Mouse (Mus musculus): ENCODE measurements around the gene Cxcl3. TPM values are rescaled to one million over a fixed set of nuclear protein-coding genes. Genes with fewer than 3 reads are reported as not detected.
A peak's percentile ranks its signal among the peaks of the same experiment; 100 is the strongest.

The Cxcl3 gene
- not detected in 2 replicates for polyA plus RNA-seq (2015; fragmentation: Nextera tagmentation; extraction: Ambion mirVana)

GRCm38 (mm10) chr5:90785659-90786588, at the start of gene Cxcl3:
TSS of gene Cxcl3 (plus strand) at chr5:90786103.
- H3K27me3 ChIP-seq (ENCODE audit: control insufficient read depth, insufficient read depth, low read depth, low read length), result no peaks in the 10 kb centered on the region; the same call in 1 of the 2 replicates
- ATAC-seq (ENCODE audit: low read depth), result peak; percentile 71
- 18% methylated on average over 23 of the region's 26 CpGs for WGBS

GRCm38 (mm10) chr5:90742029-90742428, 43.9 kb upstream of the Cxcl3 start:
- Histone ChIP-seq H3K27me3 (ENCODE audit: control insufficient read depth, insufficient read depth, low read depth, low read length) (no peaks in the 10 kb centered on the region), H3K4me2 (ENCODE audit: low read depth, low read length) (no peak overlapping the region), H3K27ac (ENCODE audit: low read length) (no peak overlapping the region), H3K36me3 (ENCODE audit: control insufficient read depth, insufficient read depth, low read length) (no peaks in the 10 kb centered on the region), H3K4me3 (ENCODE audit: low read length) (no peak overlapping the region), H3K9ac (ENCODE audit: low read length) (no peak overlapping the region), H3K4me1 (replicated peaks; ENCODE audit: control insufficient read depth, insufficient read depth, low read length) (no peaks in the 10 kb centered on the region), H3K9me3 (ENCODE audit: control insufficient read depth, low read length) (no peaks in the 10 kb centered on the region)
- WGBS, result 52% methylated on average over 4 of the region's 4 CpGs
- ATAC-seq (ENCODE audit: low read depth), result no peak

More at GRCm38 (mm10) chr5:90785659-90786588, at the start of gene Cxcl3:
- Histone ChIP-seq H3K4me1 (replicated peaks; ENCODE audit: control insufficient read depth, insufficient read depth, low read length) (peaks cover 8% of the 10 kb centered on the region), H3K9me3 (ENCODE audit: control insufficient read depth, low read length) (no peaks in the 10 kb centered on the region), H3K4me2 (ENCODE audit: low read depth, low read length) (peak within 1 kb of the TSS; percentile 67), H3K9ac (ENCODE audit: low read length) (0 out of 2 replicates have a peak within 1 kb of the TSS, but pooled peaks have one; percentile 32), H3K36me3 (ENCODE audit: control insufficient read depth, insufficient read depth, low read length) (no peaks in the 10 kb centered on the region), H3K27ac (ENCODE audit: low read length) (no peak within 1 kb of the TSS), H3K4me3 (ENCODE audit: low read length) (peak within 1 kb of the TSS; percentile 39)

GRCm38 (mm10) chr5:90753934-90754333, 32.0 kb upstream of the Cxcl3 start:
- no peaks in the 10 kb centered on the region for H3K27me3 ChIP-seq (ENCODE audit: control insufficient read depth, insufficient read depth, low read depth, low read length)
- H3K36me3 ChIP-seq (ENCODE audit: control insufficient read depth, insufficient read depth, low read length), result no peaks in the 10 kb centered on the region
- no peak overlapping the region for H3K27ac ChIP-seq (ENCODE audit: low read length)
- ATAC-seq (ENCODE audit: low read depth), result no peak
- H3K4me2 ChIP-seq (ENCODE audit: low read depth, low read length), result no peak overlapping the region
- H3K4me3 ChIP-seq (ENCODE audit: low read length), result no peak overlapping the region
- H3K4me1 ChIP-seq (replicated peaks; ENCODE audit: control insufficient read depth, insufficient read depth, low read length), result peaks cover 8% of the 10 kb centered on the region
- 86% methylated on average over 1 of the region's 1 CpGs for WGBS
- no peak overlapping the region for H3K9ac ChIP-seq (ENCODE audit: low read length)
- H3K9me3 ChIP-seq (ENCODE audit: control insufficient read depth, low read length), result no peaks in the 10 kb centered on the region

- H3K4me1 ChIP-seq (replicated peaks; ENCODE audit: control insufficient read depth, insufficient read depth, low read length), result peaks cover 14% of the 10 kb centered on the region
- 37% methylated on average over 5 of the region's 5 CpGs for WGBS
- H3K9ac ChIP-seq (ENCODE audit: low read length), result no peak overlapping the region
- peak; percentile 68; the same call in 1 of the 2 replicates for ATAC-seq (ENCODE audit: low read depth)
- H3K4me3 ChIP-seq (ENCODE audit: low read length), result no peak overlapping the region
- no peaks in the 10 kb centered on the region for H3K36me3 ChIP-seq (ENCODE audit: control insufficient read depth, insufficient read depth, low read length)
- H3K27me3 ChIP-seq (ENCODE audit: control insufficient read depth, insufficient read depth, low read depth, low read length), result peaks cover 6% of the 10 kb centered on the region; the same call in 1 of the 2 replicates
- H3K27ac ChIP-seq (ENCODE audit: low read length), result no peak overlapping the region
- H3K9me3 ChIP-seq (ENCODE audit: control insufficient read depth, low read length), result no peaks in the 10 kb centered on the region
- H3K4me2 ChIP-seq (ENCODE audit: low read depth, low read length), result no peak overlapping the region
Measured at GRCm38 (mm10) chr5:90758020-90758605, 27.8 kb upstream of the Cxcl3 start.

- Histone ChIP-seq H3K36me3 (ENCODE audit: control insufficient read depth, insufficient read depth, low read length) (no peaks in the 10 kb centered on the region), H3K4me1 (replicated peaks; ENCODE audit: control insufficient read depth, insufficient read depth, low read length) (peaks cover 14% of the 10 kb centered on the region), H3K9me3 (ENCODE audit: control insufficient read depth, low read length) (no peaks in the 10 kb centered on the region), H3K4me3 (ENCODE audit: low read length) (peak within 1 kb of the TSS; percentile 21), H3K27ac (ENCODE audit: low read length) (no peak within 1 kb of the TSS), H3K27me3 (ENCODE audit: control insufficient read depth, insufficient read depth, low read depth, low read length) (peaks cover 6% of the 10 kb centered on the region; the same call in 1 of the 2 replicates), H3K9ac (ENCODE audit: low read length) (no peak within 1 kb of the TSS), H3K4me2 (ENCODE audit: low read depth, low read length) (peak within 1 kb of the TSS; percentile 32)
- WGBS, result 4% methylated on average over 32 of the region's 32 CpGs
- ATAC-seq (ENCODE audit: low read depth), result no peak
Measured at GRCm38 (mm10) chr5:90759077-90760065, 26.5 kb upstream of the Cxcl3 start, which contains the start of gene Cxcl5. TSS of gene Cxcl5 (plus strand) at chr5:90759360.

GRCm38 (mm10) chr5:90760303-90760702, 25.6 kb upstream of the Cxcl3 start:
- no peaks in the 10 kb centered on the region for H3K9me3 ChIP-seq (ENCODE audit: control insufficient read depth, low read length)
- WGBS, result 32% methylated on average over 4 of the region's 4 CpGs
- no peak overlapping the region for H3K27ac ChIP-seq (ENCODE audit: low read length)
- H3K4me2 ChIP-seq (ENCODE audit: low read depth, low read length), result no peak overlapping the region
- peaks cover 6% of the 10 kb centered on the region; the same call in 1 of the 2 replicates for H3K27me3 ChIP-seq (ENCODE audit: control insufficient read depth, insufficient read depth, low read depth, low read length)
- no peak overlapping the region for H3K9ac ChIP-seq (ENCODE audit: low read length)
- H3K36me3 ChIP-seq (ENCODE audit: control insufficient read depth, insufficient read depth, low read length), result no peaks in the 10 kb centered on the region
- H3K4me3 ChIP-seq (ENCODE audit: low read length), result no peak overlapping the region
- no peak for ATAC-seq (ENCODE audit: low read depth)
- peaks cover 14% of the 10 kb centered on the region for H3K4me1 ChIP-seq (replicated peaks; ENCODE audit: control insufficient read depth, insufficient read depth, low read length)

GRCm38 (mm10) chr5:90760844-90761243, 25.1 kb upstream of the Cxcl3 start:
- Histone ChIP-seq H3K36me3 (ENCODE audit: control insufficient read depth, insufficient read depth, low read length) (no peaks in the 10 kb centered on the region), H3K27me3 (ENCODE audit: control insufficient read depth, insufficient read depth, low read depth, low read length) (peaks cover 6% of the 10 kb centered on the region; the same call in 1 of the 2 replicates), H3K4me3 (ENCODE audit: low read length) (no peak overlapping the region), H3K4me1 (replicated peaks; ENCODE audit: control insufficient read depth, insufficient read depth, low read length) (peaks cover 16% of the 10 kb centered on the region), H3K27ac (ENCODE audit: low read length) (no peak overlapping the region), H3K9me3 (ENCODE audit: control insufficient read depth, low read length) (no peaks in the 10 kb centered on the region), H3K4me2 (ENCODE audit: low read depth, low read length) (no peak overlapping the region), H3K9ac (ENCODE audit: low read length) (no peak overlapping the region)
- 92% methylated on average over 2 of the region's 2 CpGs for WGBS
- no peak for ATAC-seq (ENCODE audit: low read depth)

GRCm38 (mm10) chr5:90761834-90762233, 24.1 kb upstream of the Cxcl3 start:
- Histone ChIP-seq H3K27ac (ENCODE audit: low read length) (no peak overlapping the region), H3K4me1 (replicated peaks; ENCODE audit: control insufficient read depth, insufficient read depth, low read length) (peaks cover 16% of the 10 kb centered on the region), H3K9me3 (ENCODE audit: control insufficient read depth, low read length) (no peaks in the 10 kb centered on the region), H3K4me3 (ENCODE audit: low read length) (no peak overlapping the region), H3K36me3 (ENCODE audit: control insufficient read depth, insufficient read depth, low read length) (no peaks in the 10 kb centered on the region), H3K9ac (ENCODE audit: low read length) (no peak overlapping the region), H3K27me3 (ENCODE audit: control insufficient read depth, insufficient read depth, low read depth, low read length) (peaks cover 6% of the 10 kb centered on the region; the same call in 1 of the 2 replicates), H3K4me2 (ENCODE audit: low read depth, low read length) (no peak overlapping the region)
- no peak for ATAC-seq (ENCODE audit: low read depth)
- 84% methylated on average over 3 of the region's 3 CpGs for WGBS
